Mouse (Mus musculus) forelimb bud, embryonic 11.5 days (tissue): ENCODE results near the gene Sh2b1.

Experiments used
- DNase-seq: peaks from one replicate; pipeline ENCODE4 v3.0.0-alpha.2; 2012; ENCODE audit warnings: low read depth, low spot score

Sh2b1 gene

DNA sequence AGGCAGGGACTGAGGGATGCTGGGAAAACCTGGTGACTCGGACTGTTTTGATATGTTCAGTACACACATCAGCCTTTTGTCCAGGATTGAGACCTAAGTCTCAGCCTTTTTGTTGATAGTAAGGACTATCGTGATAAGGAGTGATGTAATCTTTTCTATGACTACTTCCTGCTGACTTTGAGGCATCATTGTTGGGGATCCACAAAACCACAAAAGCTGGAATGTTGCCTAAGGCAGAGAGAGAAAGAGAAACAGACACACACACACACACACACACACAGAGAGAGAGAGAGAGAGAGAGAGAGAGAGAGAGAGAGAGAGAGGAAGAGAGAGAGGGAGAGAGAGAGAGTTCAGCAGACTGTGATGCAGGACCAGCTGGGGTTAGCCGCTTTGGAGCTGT is 56.7 kb downstream of the Sh2b1 start:
- DNase-seq: no peak

DNA sequence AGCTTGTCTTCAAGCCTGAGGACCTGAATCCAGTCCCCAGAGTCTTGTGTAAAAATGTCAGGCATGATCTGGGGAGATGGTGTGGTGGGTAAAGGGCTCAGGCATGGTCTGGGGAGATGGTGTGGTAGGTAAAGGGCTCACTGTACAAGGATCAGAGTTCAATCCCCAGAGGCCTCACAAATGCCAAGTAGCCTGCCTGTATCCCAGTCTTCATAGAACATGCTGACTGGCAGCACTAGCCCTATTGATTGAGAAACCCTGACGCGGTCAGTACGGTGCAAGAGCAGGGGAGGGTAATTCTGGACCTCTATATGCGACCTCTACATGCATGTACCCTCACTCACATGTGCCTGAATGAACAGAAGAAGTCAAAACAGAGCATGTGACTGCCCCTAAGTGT is 57.6 kb downstream of the Sh2b1 start:
- DNase-seq: no peak

DNA sequence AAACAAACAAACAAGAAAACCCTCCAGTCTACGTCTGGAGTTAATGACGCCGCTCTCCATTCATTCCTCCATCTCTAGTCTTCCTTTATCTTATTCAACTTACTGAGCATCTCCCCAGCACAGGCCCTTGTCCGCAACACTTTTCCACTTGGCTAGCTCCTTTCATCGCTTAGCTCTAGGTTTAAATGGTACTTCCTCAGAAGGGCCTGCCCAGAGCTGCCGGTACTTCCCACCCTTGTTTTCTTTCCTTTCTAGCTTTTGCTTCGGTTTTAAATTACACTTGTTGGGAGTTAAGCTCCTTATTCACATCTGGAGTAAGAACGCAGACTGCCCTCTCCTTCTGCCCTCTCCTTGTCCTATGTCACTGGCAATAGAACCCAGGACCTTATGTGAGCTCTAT is 58.2 kb downstream of the Sh2b1 start:
- no peak for DNase-seq
